Mouse (Mus musculus): ENCODE measurements around the gene Atp6v0c. TPM values are rescaled to one million over a fixed set of nuclear protein-coding genes. Genes with fewer than 3 reads are reported as not detected.
A peak's percentile ranks its signal among the peaks of the same experiment; 100 is the strongest.

Atp6v0c gene
- polyA plus RNA-seq, 1 experiment from 2014 or later: 499 TPM

DNA sequence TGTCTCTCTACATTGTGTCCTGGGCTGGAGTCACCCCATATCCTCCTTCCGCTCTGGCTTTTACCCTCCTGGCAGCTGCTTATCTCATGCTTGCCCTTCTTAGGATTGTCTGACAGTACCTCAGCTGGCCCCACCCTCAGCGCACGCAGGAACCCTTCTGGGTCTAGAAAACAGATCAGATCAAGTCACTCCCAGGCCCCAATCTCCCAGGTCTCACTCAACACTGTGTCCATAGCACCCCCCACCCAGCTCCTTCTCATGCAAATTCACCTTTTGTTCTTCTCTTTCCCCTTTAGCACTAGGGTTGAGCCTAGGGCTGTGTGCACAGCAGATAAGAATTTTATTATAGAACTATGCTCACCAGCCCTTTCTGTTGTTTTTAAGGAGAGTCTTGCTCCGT, 33.6 kb upstream of the Atp6v0c start:
- Histone ChIP-seq H3K4me2 (peak overlapping the region; percentile 100), H3K4me1 (replicated peaks; ENCODE audit: control insufficient read depth, insufficient read depth, low read length) (peaks cover 93% of the 10 kb centered on the region), H3K36me3 (ENCODE audit: control insufficient read depth, insufficient read depth, low read length) (peaks cover 5% of the 10 kb centered on the region; the same call in 1 of the 2 replicates), H3K27ac (ENCODE audit: low read depth, low read length) (peak overlapping the region; percentile 95), H3K9ac (ENCODE audit: low read depth, low read length) (peak overlapping the region; percentile 91), H3K4me3 (ENCODE audit: low read depth, low read length) (peak overlapping the region; percentile 72; the same call in 1 of the 2 replicates), H3K27me3 (replicated peaks; ENCODE audit: control insufficient read depth, insufficient read depth, low read length) (peaks cover 9% of the 10 kb centered on the region), H3K9me3 (ENCODE audit: control insufficient read depth, low read length) (no peaks in the 10 kb centered on the region)
- WGBS: 19% methylated on average over 4 of the region's 4 CpGs
- peak; percentile 78 for ATAC-seq (replicated peaks; ENCODE audit: low FRiP score)
- peak; percentile 72 for DNase-seq (ENCODE audit: low spot score)

DNA sequence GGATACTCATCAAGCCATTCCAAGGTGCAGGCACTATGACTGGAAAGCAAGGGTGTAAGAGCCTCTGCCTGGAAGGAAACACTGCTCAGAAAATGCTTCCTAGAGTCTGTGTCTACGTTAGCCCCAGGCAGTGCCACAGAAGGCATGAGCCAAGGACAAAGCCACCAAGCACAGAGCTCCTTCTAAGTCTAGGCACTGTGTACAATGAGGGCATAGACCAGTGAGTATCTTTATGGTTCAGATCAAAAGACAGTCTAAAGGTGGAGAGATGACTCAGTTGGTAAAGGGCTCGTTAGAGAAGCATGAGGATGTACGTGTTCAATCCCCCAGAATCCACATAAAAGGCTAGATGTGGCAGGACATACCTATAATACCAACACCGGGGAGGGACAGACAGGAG, 31.6 kb upstream of the Atp6v0c start:
- Histone ChIP-seq H3K9ac (ENCODE audit: low read depth, low read length) (0 out of 2 replicates have a peak overlapping the region, but pooled peaks have one; percentile 12), H3K9me3 (ENCODE audit: control insufficient read depth, low read length) (no peaks in the 10 kb centered on the region), H3K4me3 (ENCODE audit: low read depth, low read length) (no peak overlapping the region), H3K4me2 (peak overlapping the region; percentile 14; the same call in 1 of the 2 replicates), H3K4me1 (replicated peaks; ENCODE audit: control insufficient read depth, insufficient read depth, low read length) (peaks cover 91% of the 10 kb centered on the region), H3K36me3 (ENCODE audit: control insufficient read depth, insufficient read depth, low read length) (peaks cover 5% of the 10 kb centered on the region; the same call in 1 of the 2 replicates), H3K27ac (ENCODE audit: low read depth, low read length) (peak overlapping the region; percentile 76; the same call in 1 of the 2 replicates), H3K27me3 (replicated peaks; ENCODE audit: control insufficient read depth, insufficient read depth, low read length) (no peaks in the 10 kb centered on the region)
- 70% methylated on average over 4 of the region's 4 CpGs for WGBS
- no peak for DNase-seq (ENCODE audit: low spot score)
- no peak for ATAC-seq (replicated peaks; ENCODE audit: low FRiP score)

DNA sequence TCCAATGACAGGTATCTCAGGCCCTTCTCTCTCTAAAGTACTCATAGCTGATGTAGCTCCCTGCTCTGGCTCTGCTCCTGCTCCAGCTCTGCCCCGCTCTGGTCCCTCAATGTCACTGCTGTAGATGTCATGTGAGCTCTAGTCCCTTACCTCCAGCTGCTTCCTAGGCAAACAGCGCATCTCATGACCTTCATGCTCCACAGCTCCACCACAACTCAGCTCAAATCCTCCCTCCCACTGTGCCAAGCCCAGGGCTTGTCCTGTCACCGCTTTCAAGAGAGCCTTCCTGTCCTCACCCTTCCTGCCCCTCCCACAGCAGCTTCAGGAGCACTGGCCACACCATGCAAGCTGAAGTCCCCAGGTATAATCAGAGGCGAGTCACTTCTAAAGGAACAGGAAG, 30.2 kb upstream of the Atp6v0c start:
- DNase-seq (ENCODE audit: low spot score) (no peak), ATAC-seq (replicated peaks; ENCODE audit: low FRiP score) (no peak; the same call in 1 of the 2 replicates)
- no peaks in the 10 kb centered on the region for H3K9me3 ChIP-seq (ENCODE audit: control insufficient read depth, low read length)
- peak overlapping the region; percentile 61 for H3K9ac ChIP-seq (ENCODE audit: low read depth, low read length)
- peak overlapping the region; percentile 76 for H3K27ac ChIP-seq (ENCODE audit: low read depth, low read length)
- WGBS: 51% methylated on average over 4 of the region's 4 CpGs
- peaks cover 87% of the 10 kb centered on the region for H3K4me1 ChIP-seq (replicated peaks; ENCODE audit: control insufficient read depth, insufficient read depth, low read length)
- H3K4me2 ChIP-seq: peak overlapping the region; percentile 52
- H3K4me3 ChIP-seq (ENCODE audit: low read depth, low read length): peak overlapping the region; percentile 2; the same call in 1 of the 2 replicates
- peaks cover 8% of the 10 kb centered on the region; the same call in 1 of the 2 replicates for H3K36me3 ChIP-seq (ENCODE audit: control insufficient read depth, insufficient read depth, low read length)
- no peaks in the 10 kb centered on the region for H3K27me3 ChIP-seq (replicated peaks; ENCODE audit: control insufficient read depth, insufficient read depth, low read length)

DNA sequence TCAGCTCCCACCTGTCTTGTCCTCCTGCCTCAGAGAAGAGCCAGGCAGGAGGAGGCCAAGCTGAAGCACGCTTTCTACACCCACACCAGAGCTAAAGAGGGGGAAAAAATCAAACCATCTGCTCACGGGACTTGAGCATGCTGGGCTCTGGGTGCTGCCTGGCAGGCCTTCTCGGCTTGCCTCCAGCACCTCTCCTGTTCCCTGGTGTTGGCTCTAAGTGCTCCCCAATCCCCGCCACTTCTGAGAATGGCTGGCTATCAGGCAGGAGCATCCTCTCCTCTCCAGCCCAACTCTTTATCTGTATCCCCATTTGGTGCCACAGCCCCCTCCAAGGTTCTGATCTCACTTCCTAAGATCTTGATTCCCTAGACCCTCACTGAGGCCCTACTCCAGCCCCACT, 29.8 kb upstream of the Atp6v0c start:
- peak overlapping the region; percentile 52 for H3K4me2 ChIP-seq
- peak overlapping the region; percentile 76 for H3K27ac ChIP-seq (ENCODE audit: low read depth, low read length)
- ATAC-seq (replicated peaks; ENCODE audit: low FRiP score): peak; percentile 60
- H3K9me3 ChIP-seq (ENCODE audit: control insufficient read depth, low read length): no peaks in the 10 kb centered on the region
- H3K36me3 ChIP-seq (ENCODE audit: control insufficient read depth, insufficient read depth, low read length): peaks cover 8% of the 10 kb centered on the region; the same call in 1 of the 2 replicates
- WGBS: 63% methylated on average over 4 of the region's 4 CpGs
- H3K9ac ChIP-seq (ENCODE audit: low read depth, low read length): peak overlapping the region; percentile 61
- H3K4me1 ChIP-seq (replicated peaks; ENCODE audit: control insufficient read depth, insufficient read depth, low read length): peaks cover 82% of the 10 kb centered on the region
- no peaks in the 10 kb centered on the region for H3K27me3 ChIP-seq (replicated peaks; ENCODE audit: control insufficient read depth, insufficient read depth, low read length)
- peak overlapping the region; percentile 24; the same call in 1 of the 2 replicates for H3K4me3 ChIP-seq (ENCODE audit: low read depth, low read length)
- DNase-seq (ENCODE audit: low spot score): no peak

DNA sequence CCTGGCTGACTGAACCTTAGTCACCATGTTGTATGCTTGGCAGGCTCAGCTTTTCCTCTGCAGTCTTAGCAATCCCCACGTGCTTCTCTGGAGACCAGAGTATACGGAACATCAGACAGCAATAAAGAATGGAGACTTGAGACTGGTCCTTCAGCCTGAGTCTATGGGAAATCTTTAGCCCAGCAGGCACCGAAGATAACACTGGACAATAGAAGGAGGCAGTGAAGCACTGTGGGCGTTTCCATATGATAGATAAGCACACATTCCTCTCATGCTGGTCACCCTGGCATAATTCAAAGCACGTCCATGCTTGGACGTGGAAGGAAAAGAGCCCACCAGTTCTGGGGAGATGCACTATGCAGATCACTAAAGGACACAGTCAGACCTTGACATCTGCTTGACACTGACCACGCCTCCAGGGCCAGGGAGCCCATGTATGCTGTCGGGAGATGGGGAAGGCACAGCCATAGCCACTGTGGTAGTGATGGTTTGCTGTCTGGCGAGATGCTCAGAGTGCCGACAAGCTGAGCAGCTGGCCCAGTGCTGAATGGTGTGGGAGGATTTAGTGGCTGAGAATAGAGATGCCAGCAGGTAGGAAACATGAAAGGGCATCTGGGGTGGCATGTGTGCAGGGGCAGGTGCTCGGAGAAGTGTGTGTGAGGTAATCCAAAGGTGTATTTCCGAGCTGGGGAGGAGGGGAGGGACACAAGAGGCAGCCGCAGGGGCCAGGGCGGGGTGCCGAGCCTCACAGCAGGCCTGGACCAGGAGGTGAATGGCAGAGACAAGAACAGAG, 27.7 kb upstream of the Atp6v0c start:
- Histone ChIP-seq H3K27ac (ENCODE audit: low read depth, low read length) (peak overlapping the region; percentile 11; the same call in 1 of the 2 replicates), H3K4me3 (ENCODE audit: low read depth, low read length) (no peak overlapping the region), H3K9me3 (ENCODE audit: control insufficient read depth, low read length) (no peaks in the 10 kb centered on the region), H3K4me1 (replicated peaks; ENCODE audit: control insufficient read depth, insufficient read depth, low read length) (peaks cover 77% of the 10 kb centered on the region), H3K4me2 (peak overlapping the region; percentile 10), H3K27me3 (replicated peaks; ENCODE audit: control insufficient read depth, insufficient read depth, low read length) (no peaks in the 10 kb centered on the region), H3K9ac (ENCODE audit: low read depth, low read length) (peak overlapping the region; percentile 28; the same call in 1 of the 2 replicates), H3K36me3 (ENCODE audit: control insufficient read depth, insufficient read depth, low read length) (peaks cover 8% of the 10 kb centered on the region; the same call in 1 of the 2 replicates)
- WGBS: 46% methylated on average over 15 of the region's 15 CpGs
- ATAC-seq (replicated peaks; ENCODE audit: low FRiP score) (peak; percentile 46; the same call in 1 of the 2 replicates), DNase-seq (ENCODE audit: low spot score) (no peak)

DNA sequence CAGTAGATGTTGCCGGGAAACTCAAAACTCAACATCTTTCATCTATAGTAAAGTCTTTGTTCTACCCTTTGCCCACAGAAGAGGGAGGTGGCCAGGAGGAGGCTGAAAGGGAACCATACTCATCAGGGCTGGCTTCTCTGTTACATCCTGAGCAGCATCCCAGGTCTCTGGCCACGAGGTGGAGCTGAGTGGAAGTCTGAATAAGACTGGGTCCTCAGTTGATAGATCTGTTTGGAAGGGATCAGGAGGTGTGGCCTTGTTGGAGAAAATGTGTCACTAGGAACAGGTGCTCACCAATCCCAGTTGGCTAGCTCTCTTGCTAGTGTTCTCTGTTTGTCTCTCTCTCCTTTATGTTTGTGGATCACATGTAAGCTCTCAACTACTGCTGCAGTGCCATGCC, 25.8 kb upstream of the Atp6v0c start:
- peaks cover 3% of the 10 kb centered on the region; the same call in 1 of the 2 replicates for H3K36me3 ChIP-seq (ENCODE audit: control insufficient read depth, insufficient read depth, low read length)
- no peak for DNase-seq (ENCODE audit: low spot score)
- no peak for ATAC-seq (replicated peaks; ENCODE audit: low FRiP score)
- no peaks in the 10 kb centered on the region for H3K27me3 ChIP-seq (replicated peaks; ENCODE audit: control insufficient read depth, insufficient read depth, low read length)
- no peak overlapping the region for H3K27ac ChIP-seq (ENCODE audit: low read depth, low read length)
- no peak overlapping the region for H3K4me3 ChIP-seq (ENCODE audit: low read depth, low read length)
- 74% methylated on average over 2 of the region's 2 CpGs for WGBS
- no peaks in the 10 kb centered on the region for H3K9me3 ChIP-seq (ENCODE audit: control insufficient read depth, low read length)
- H3K4me2 ChIP-seq: no peak overlapping the region
- H3K4me1 ChIP-seq (replicated peaks; ENCODE audit: control insufficient read depth, insufficient read depth, low read length): peaks cover 62% of the 10 kb centered on the region
- no peak overlapping the region for H3K9ac ChIP-seq (ENCODE audit: low read depth, low read length)

DNA sequence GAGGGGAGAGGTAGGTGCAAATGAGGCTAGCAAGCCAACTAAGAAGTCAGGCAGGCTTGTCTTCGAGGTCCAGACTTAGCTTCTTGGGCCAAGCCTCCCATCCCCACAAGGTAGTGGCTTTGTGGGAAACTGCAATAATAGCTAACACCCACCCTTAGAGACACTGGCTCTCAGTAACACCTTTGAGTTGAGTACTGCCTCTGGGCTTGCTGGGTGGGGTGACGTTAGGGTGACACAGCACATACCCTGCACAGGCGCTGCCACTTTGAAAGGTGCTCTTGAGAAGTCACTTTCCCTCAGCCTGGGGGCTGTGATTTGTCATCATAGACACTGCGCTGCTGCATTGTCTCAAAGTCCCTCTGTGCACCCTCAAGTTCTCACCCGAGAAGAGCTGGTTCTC, 24.3 kb upstream of the Atp6v0c start:
- no peaks in the 10 kb centered on the region for H3K27me3 ChIP-seq (replicated peaks; ENCODE audit: control insufficient read depth, insufficient read depth, low read length)
- peaks cover 6% of the 10 kb centered on the region; the same call in 1 of the 2 replicates for H3K36me3 ChIP-seq (ENCODE audit: control insufficient read depth, insufficient read depth, low read length)
- peaks cover 46% of the 10 kb centered on the region for H3K4me1 ChIP-seq (replicated peaks; ENCODE audit: control insufficient read depth, insufficient read depth, low read length)
- H3K27ac ChIP-seq (ENCODE audit: low read depth, low read length): no peak overlapping the region
- 82% methylated on average over 5 of the region's 5 CpGs for WGBS
- no peak; the same call in 1 of the 2 replicates for ATAC-seq (replicated peaks; ENCODE audit: low FRiP score)
- no peak overlapping the region for H3K4me3 ChIP-seq (ENCODE audit: low read depth, low read length)
- DNase-seq (ENCODE audit: low spot score): no peak
- H3K4me2 ChIP-seq: no peak overlapping the region
- no peaks in the 10 kb centered on the region for H3K9me3 ChIP-seq (ENCODE audit: control insufficient read depth, low read length)
- peak overlapping the region; percentile 34; the same call in 1 of the 2 replicates for H3K9ac ChIP-seq (ENCODE audit: low read depth, low read length)

DNA sequence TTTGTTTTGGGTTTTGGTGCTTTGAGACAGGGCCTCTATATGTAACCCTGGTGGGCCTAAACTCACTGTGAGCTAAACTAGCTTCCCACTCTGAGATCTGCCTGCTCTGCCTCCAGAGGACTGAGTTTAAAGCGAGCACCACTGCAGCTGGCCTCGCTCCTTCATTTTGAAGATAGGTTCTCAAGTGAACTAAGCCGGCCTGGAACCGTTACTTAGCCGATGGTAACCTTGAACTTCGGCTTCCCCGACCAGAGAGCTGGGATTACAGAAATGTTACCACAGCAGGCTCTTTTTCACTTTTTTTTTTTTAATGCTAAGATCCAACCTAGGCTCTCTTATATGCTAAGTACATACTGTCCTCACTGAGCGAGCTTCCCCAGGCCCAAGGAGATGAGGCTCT, 23.8 kb upstream of the Atp6v0c start:
- Histone ChIP-seq H3K4me3 (ENCODE audit: low read depth, low read length) (no peak overlapping the region), H3K9ac (ENCODE audit: low read depth, low read length) (peak overlapping the region; percentile 34; the same call in 1 of the 2 replicates), H3K27ac (ENCODE audit: low read depth, low read length) (no peak overlapping the region), H3K4me1 (replicated peaks; ENCODE audit: control insufficient read depth, insufficient read depth, low read length) (peaks cover 41% of the 10 kb centered on the region), H3K36me3 (ENCODE audit: control insufficient read depth, insufficient read depth, low read length) (peaks cover 6% of the 10 kb centered on the region; the same call in 1 of the 2 replicates), H3K9me3 (ENCODE audit: control insufficient read depth, low read length) (no peaks in the 10 kb centered on the region), H3K4me2 (no peak overlapping the region), H3K27me3 (replicated peaks; ENCODE audit: control insufficient read depth, insufficient read depth, low read length) (no peaks in the 10 kb centered on the region)
- no peak for DNase-seq (ENCODE audit: low spot score)
- ATAC-seq (replicated peaks; ENCODE audit: low FRiP score): no peak
- 83% methylated on average over 8 of the region's 8 CpGs for WGBS

Data from liver, embryonic 11.5 days (tissue).